Mouse (Mus musculus): ENCODE data around the gene Atp8b5. TPM values are rescaled to one million over a fixed set of nuclear protein-coding genes. Genes with fewer than 3 reads are reported as not detected.

The Atp8b5 gene
- polyA plus RNA-seq, 1 experiment = 0.36 TPM

- Histone ChIP-seq H3K27me3 (ENCODE audit: control insufficient read depth, insufficient read depth, low read length) (no peaks in the 10 kb centered on the region; the same call in 1 of the 2 replicates), H3K36me3 (ENCODE audit: control insufficient read depth, insufficient read depth, low read length) (no peaks in the 10 kb centered on the region), H3K4me1 (replicated peaks; ENCODE audit: control insufficient read depth, insufficient read depth, low read length) (peaks cover 5% of the 10 kb centered on the region; the same call in 1 of the 2 replicates), H3K4me3 (ENCODE audit: control insufficient read depth, insufficient read depth, low read length) (no peak overlapping the region), H3K27ac (ENCODE audit: control insufficient read depth, insufficient read depth, low read length) (no peak overlapping the region)
- no peak for TF ChIP-seq POLR2A (IDR thresholded peaks at IDR 0.05; ENCODE audit: control insufficient read depth, extremely low read depth, insufficient read depth, low read length, poor library complexity)
- TF ChIP-seq CTCF (IDR thresholded peaks at IDR 0.05; ENCODE audit: borderline replicate concordance, control insufficient read depth, extremely low read depth, insufficient read depth, low read length, poor library complexity) = no peak
- WGBS = 74% methylated on average over 5 of the region's 5 CpGs
- no peak for DNase-seq
Observed at GRCm38 (mm10) chr4:43384083-43384460, 117.1 kb downstream of the Atp8b5 start.

DNA sequence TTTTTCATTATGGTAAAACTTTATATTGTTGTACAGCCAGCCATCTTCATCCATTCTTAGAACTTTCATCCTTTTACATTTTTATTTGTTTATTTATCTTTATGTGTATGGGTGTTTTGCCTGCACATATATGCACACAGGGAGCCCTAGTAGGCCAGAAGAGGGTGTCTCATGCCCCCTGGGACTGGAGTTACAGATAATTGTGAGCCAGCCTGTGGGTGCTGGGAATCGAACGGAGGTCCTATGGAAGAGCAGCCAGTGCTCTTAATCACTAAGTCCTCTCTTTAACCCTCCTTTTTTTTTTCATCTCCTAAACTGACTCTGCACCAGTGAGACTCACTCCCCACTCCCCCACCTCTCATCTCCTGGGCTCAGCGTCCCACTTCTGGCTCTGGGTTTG, 117.6 kb downstream of the Atp8b5 start:
- TF ChIP-seq POLR2A (IDR thresholded peaks at IDR 0.05; ENCODE audit: control insufficient read depth, extremely low read depth, insufficient read depth, low read length, poor library complexity) = no peak
- no peak for TF ChIP-seq CTCF (IDR thresholded peaks at IDR 0.05; ENCODE audit: borderline replicate concordance, control insufficient read depth, extremely low read depth, insufficient read depth, low read length, poor library complexity)
- DNase-seq = no peak
- Histone ChIP-seq H3K27ac (ENCODE audit: control insufficient read depth, insufficient read depth, low read length) (no peak overlapping the region), H3K27me3 (ENCODE audit: control insufficient read depth, insufficient read depth, low read length) (no peaks in the 10 kb centered on the region; the same call in 1 of the 2 replicates), H3K4me1 (replicated peaks; ENCODE audit: control insufficient read depth, insufficient read depth, low read length) (peaks cover 5% of the 10 kb centered on the region; the same call in 1 of the 2 replicates), H3K36me3 (ENCODE audit: control insufficient read depth, insufficient read depth, low read length) (no peaks in the 10 kb centered on the region), H3K4me3 (ENCODE audit: control insufficient read depth, insufficient read depth, low read length) (no peak overlapping the region)
- 96% methylated on average over 3 of the region's 3 CpGs for WGBS

GRCm38 (mm10) chr4:43386932-43387331, 120.0 kb downstream of the Atp8b5 start:
- H3K4me1 ChIP-seq (replicated peaks; ENCODE audit: control insufficient read depth, insufficient read depth, low read length) = no peaks in the 10 kb centered on the region
- no peak overlapping the region for H3K27ac ChIP-seq (ENCODE audit: control insufficient read depth, insufficient read depth, low read length)
- no peak overlapping the region for H3K4me3 ChIP-seq (ENCODE audit: control insufficient read depth, insufficient read depth, low read length)
- H3K36me3 ChIP-seq (ENCODE audit: control insufficient read depth, insufficient read depth, low read length) = no peaks in the 10 kb centered on the region
- DNase-seq = no peak
- no peaks in the 10 kb centered on the region for H3K27me3 ChIP-seq (ENCODE audit: control insufficient read depth, insufficient read depth, low read length)
- TF ChIP-seq POLR2A (IDR thresholded peaks at IDR 0.05; ENCODE audit: control insufficient read depth, extremely low read depth, insufficient read depth, low read length, poor library complexity) (no peak), CTCF (IDR thresholded peaks at IDR 0.05; ENCODE audit: borderline replicate concordance, control insufficient read depth, extremely low read depth, insufficient read depth, low read length, poor library complexity) (no peak)

DNA sequence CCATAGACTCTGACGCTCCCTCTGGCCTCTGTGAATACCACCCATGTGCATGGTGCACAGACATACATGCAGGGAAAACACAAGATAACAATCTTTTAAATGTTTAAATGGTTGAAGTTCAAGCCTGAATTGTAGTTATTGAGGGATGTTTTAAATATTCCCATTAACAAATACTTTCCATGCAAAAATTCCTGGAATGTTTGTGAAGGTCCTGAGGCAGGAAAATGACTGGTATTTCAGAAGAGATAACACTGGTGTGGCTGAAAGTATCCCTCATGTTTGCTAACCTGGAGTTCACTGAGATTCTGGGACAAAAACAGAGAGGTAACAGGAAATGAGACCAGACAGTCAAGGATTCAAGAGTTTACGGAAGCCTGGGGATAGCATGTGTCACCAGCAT, 122.4 kb downstream of the Atp8b5 start:
- Histone ChIP-seq H3K27ac (ENCODE audit: control insufficient read depth, insufficient read depth, low read length) (no peak overlapping the region), H3K27me3 (ENCODE audit: control insufficient read depth, insufficient read depth, low read length) (no peaks in the 10 kb centered on the region), H3K36me3 (ENCODE audit: control insufficient read depth, insufficient read depth, low read length) (no peaks in the 10 kb centered on the region), H3K4me3 (ENCODE audit: control insufficient read depth, insufficient read depth, low read length) (no peak overlapping the region), H3K4me1 (replicated peaks; ENCODE audit: control insufficient read depth, insufficient read depth, low read length) (no peaks in the 10 kb centered on the region)
- TF ChIP-seq POLR2A (IDR thresholded peaks at IDR 0.05; ENCODE audit: control insufficient read depth, extremely low read depth, insufficient read depth, low read length, poor library complexity) = no peak
- no peak for TF ChIP-seq CTCF (IDR thresholded peaks at IDR 0.05; ENCODE audit: borderline replicate concordance, control insufficient read depth, extremely low read depth, insufficient read depth, low read length, poor library complexity)
- WGBS = 97% methylated on average over 2 of the region's 2 CpGs
- no peak for DNase-seq

GRCm38 (mm10) chr4:43389845-43390440, 123.0 kb downstream of the Atp8b5 start:
- Histone ChIP-seq H3K4me3 (ENCODE audit: control insufficient read depth, insufficient read depth, low read length) (no peak overlapping the region), H3K27me3 (ENCODE audit: control insufficient read depth, insufficient read depth, low read length) (no peaks in the 10 kb centered on the region), H3K27ac (ENCODE audit: control insufficient read depth, insufficient read depth, low read length) (no peak overlapping the region), H3K4me1 (replicated peaks; ENCODE audit: control insufficient read depth, insufficient read depth, low read length) (no peaks in the 10 kb centered on the region), H3K36me3 (ENCODE audit: control insufficient read depth, insufficient read depth, low read length) (no peaks in the 10 kb centered on the region)
- 91% methylated on average over 9 of the region's 9 CpGs for WGBS
- DNase-seq = no peak
- TF ChIP-seq CTCF (IDR thresholded peaks at IDR 0.05; ENCODE audit: borderline replicate concordance, control insufficient read depth, extremely low read depth, insufficient read depth, low read length, poor library complexity) = no peak
- no peak for TF ChIP-seq POLR2A (IDR thresholded peaks at IDR 0.05; ENCODE audit: control insufficient read depth, extremely low read depth, insufficient read depth, low read length, poor library complexity)

- Histone ChIP-seq H3K4me3 (ENCODE audit: control insufficient read depth, insufficient read depth, low read length) (no peak overlapping the region), H3K27me3 (ENCODE audit: control insufficient read depth, insufficient read depth, low read length) (no peaks in the 10 kb centered on the region), H3K27ac (ENCODE audit: control insufficient read depth, insufficient read depth, low read length) (no peak overlapping the region), H3K36me3 (ENCODE audit: control insufficient read depth, insufficient read depth, low read length) (no peaks in the 10 kb centered on the region), H3K4me1 (replicated peaks; ENCODE audit: control insufficient read depth, insufficient read depth, low read length) (no peaks in the 10 kb centered on the region)
- TF ChIP-seq CTCF (IDR thresholded peaks at IDR 0.05; ENCODE audit: borderline replicate concordance, control insufficient read depth, extremely low read depth, insufficient read depth, low read length, poor library complexity) = no peak
- no peak for TF ChIP-seq POLR2A (IDR thresholded peaks at IDR 0.05; ENCODE audit: control insufficient read depth, extremely low read depth, insufficient read depth, low read length, poor library complexity)
- DNase-seq = no peak
- WGBS = 94% methylated on average over 3 of the region's 3 CpGs
Observed at GRCm38 (mm10) chr4:43391521-43392050, 124.6 kb downstream of the Atp8b5 start.

All from thymus, adult 2 months (tissue).